Mouse (Mus musculus) spleen, adult 12 weeks (tissue): Measurements from ENCODE around the gene Wdr25.

Experiments used
- DNase-seq: peaks from one replicate; pipeline ENCODE4 v3.0.0; 2022; ENCODE audit warnings: low spot score

The Wdr25 gene

GRCm38 (mm10) chr12:108987448-108987847 is 94.0 kb downstream of the Wdr25 start:
- no peak for DNase-seq

GRCm38 (mm10) chr12:108990425-108990824 is 97.0 kb downstream of the Wdr25 start:
- no peak for DNase-seq

GRCm38 (mm10) chr12:108993046-108993445 is 99.6 kb downstream of the Wdr25 start:
- DNase-seq, result no peak

- DNase-seq, result peak; percentile 25
Observed at GRCm38 (mm10) chr12:108994436-108995031, 101.1 kb downstream of the Wdr25 start.

GRCm38 (mm10) chr12:108995976-108996636 is 102.7 kb downstream of the Wdr25 start:
- no peak for DNase-seq

- no peak for DNase-seq
Observed at GRCm38 (mm10) chr12:108997249-108997648, 103.8 kb downstream of the Wdr25 start.

GRCm38 (mm10) chr12:109002978-109003377 is 109.5 kb downstream of the Wdr25 start:
- no peak for DNase-seq

- DNase-seq, result no peak
Observed at GRCm38 (mm10) chr12:109010070-109010649, 116.7 kb downstream of the Wdr25 start.

- DNase-seq, result no peak
Observed at GRCm38 (mm10) chr12:109022181-109022691, 128.8 kb downstream of the Wdr25 start.

- no peak for DNase-seq
Observed at GRCm38 (mm10) chr12:109022966-109023365, 129.5 kb downstream of the Wdr25 start.

- DNase-seq, result no peak
Observed at GRCm38 (mm10) chr12:109023780-109024179, 130.3 kb downstream of the Wdr25 start.

GRCm38 (mm10) chr12:109037026-109037425 is 143.6 kb downstream of the Wdr25 start:
- no peak for DNase-seq

- no peak for DNase-seq
Observed at GRCm38 (mm10) chr12:109038179-109038819, 144.9 kb downstream of the Wdr25 start.

- DNase-seq, result no peak
Observed at GRCm38 (mm10) chr12:109039311-109039710, 145.9 kb downstream of the Wdr25 start.

GRCm38 (mm10) chr12:109044497-109044896 is 151.1 kb downstream of the Wdr25 start:
- DNase-seq, result no peak

- DNase-seq, result no peak
Observed at GRCm38 (mm10) chr12:109045581-109045980, 152.2 kb downstream of the Wdr25 start.

- DNase-seq, result no peak
Observed at GRCm38 (mm10) chr12:109049949-109050348, 156.5 kb downstream of the Wdr25 start.

- DNase-seq, result no peak
Observed at GRCm38 (mm10) chr12:109053020-109053806, 159.8 kb downstream of the Wdr25 start.

- DNase-seq, result no peak
Observed at GRCm38 (mm10) chr12:109057736-109058135, 164.3 kb downstream of the Wdr25 start.

GRCm38 (mm10) chr12:109058660-109059059 is 165.2 kb downstream of the Wdr25 start:
- DNase-seq, result no peak

GRCm38 (mm10) chr12:109067561-109068135 is 174.2 kb downstream of the Wdr25 start:
- peak; percentile 7 for DNase-seq
